Mouse (Mus musculus) stomach, postnatal 0 days (tissue): ENCODE data around the gene Btbd2.

ENCODE experiments used
- CTCF ChIP-seq: IDR thresholded peaks from 2 replicates; pipeline ENCODE4 v1.5.1; 2016; ENCODE audit warnings: antibody characterized with exemption, low read depth, mild to moderate bottlenecking, moderate library complexity
- EP300 ChIP-seq: optimal IDR thresholded peaks from 2 replicates; pipeline ENCODE3; 2016; ENCODE audit warnings: antibody characterized with exemption

DNA sequence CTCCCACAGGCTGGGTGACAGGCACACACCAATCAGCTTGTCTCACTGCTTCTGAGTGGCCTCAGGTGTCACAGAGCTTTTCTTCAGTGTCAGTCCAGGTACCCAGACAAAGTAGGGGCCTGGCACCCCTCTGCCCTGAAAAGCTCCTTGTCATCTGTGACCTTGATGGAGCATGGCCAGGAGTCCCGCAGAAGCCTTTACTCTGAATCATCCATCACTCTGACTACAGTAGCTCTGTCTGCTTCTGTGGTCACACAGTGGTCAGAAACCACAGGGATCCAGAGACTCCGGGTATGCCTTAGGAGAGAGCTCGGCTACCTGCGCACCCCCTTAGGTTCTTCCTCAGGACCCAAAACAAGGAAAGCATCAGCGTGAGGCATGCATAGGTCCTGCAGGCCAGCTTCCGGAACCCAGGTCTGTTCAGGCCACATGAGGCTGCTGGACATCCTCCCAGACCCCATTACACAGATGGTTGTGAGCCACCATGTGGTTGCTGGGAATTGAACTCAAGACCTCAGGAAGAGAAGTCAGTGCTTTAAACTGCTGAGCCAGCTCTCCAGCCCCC lies 3.6 kb downstream of the Btbd2 start:
- no peak for TF ChIP-seq CTCF
- TF ChIP-seq EP300 = no peak
